Mouse (Mus musculus) cortical plate, adult 2 months (tissue): ENCODE data around the gene Neurl1b.

ENCODE experiments used
- CTCF ChIP-seq: fragments of 200-500 bp; IDR thresholded peaks from 2 replicates; pipeline ENCODE4 v1.5.1; 2011; ENCODE audit warnings: mild to moderate bottlenecking, control low read depth, low read length; ENCODE audit not compliant: insufficient read depth; ENCODE audit errors: extremely low read depth
- POLR2A ChIP-seq: fragments of 200-500 bp; IDR thresholded peaks from 2 replicates; pipeline ENCODE4 v1.6.1; 2011; ENCODE audit warnings: mild to moderate bottlenecking, low read length, control low read depth; ENCODE audit not compliant: insufficient read depth; ENCODE audit errors: extremely low read depth

DNA sequence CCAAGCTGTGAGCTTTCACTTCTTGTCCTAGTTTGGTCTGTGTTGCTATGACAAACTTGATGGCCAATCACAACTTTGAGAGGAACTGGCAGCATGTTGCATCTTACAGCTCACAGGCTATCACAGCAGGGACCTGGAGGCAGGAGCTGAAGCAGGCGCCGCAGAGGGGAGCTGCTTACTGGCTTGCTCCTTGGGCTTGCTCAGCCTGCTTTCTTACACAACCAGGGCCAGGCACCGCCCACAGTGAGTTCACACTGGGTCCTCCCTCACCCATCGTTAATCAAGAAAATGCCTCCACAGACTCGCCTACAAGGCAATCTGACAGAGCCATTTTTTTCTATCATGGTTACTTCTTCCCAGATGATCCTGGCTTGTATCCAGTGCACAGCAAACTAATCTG, 72.6 kb downstream of the Neurl1b start:
- TF ChIP-seq POLR2A (no peak), CTCF (no peak)
